Mouse (Mus musculus) layer of hippocampus, postnatal 36 days (tissue): ENCODE results near the gene Crtap. TPM values are rescaled to one million over a fixed set of nuclear protein-coding genes. Genes with fewer than 3 reads are reported as not detected.

Experiments used
- total RNA-seq, 2 experiments: library from RNA; stranded (reverse); gene quantifications; 2 replicates each; pipeline ENCODE4 v1.2.3; 2021

The Crtap gene
- total RNA-seq, 2 experiments from 2014 or later, result 6.9 to 7.0 TPM

Other genes starting within 250 kb of the Crtap start
- not detected for gene Bcl2a1c, start 60.5 kb downstream of the Crtap start, total RNA-seq
- 10 to 100 TPM; 20.6 to 21.9 TPM for gene Glb1, start 10.4 kb upstream of the Crtap start, total RNA-seq
- 10 to 100 TPM in 1 of 2 experiments, 1 to 10 TPM in 1; 10.0 to 10.6 TPM for gene Tmppe, start 10.4 kb upstream of the Crtap start, total RNA-seq
- gene Ccr4, start 114.2 kb upstream of the Crtap start, total RNA-seq, result not detected
- gene C130032M10Rik, start 125.0 kb upstream of the Crtap start, total RNA-seq, result not detected
- gene Trim71, start 173.7 kb upstream of the Crtap start, total RNA-seq, result 1 to 10 TPM; 1.1 to 1.5 TPM
- 10 to 100 TPM; 56.1 to 57.3 TPM for gene Cnot10, start 249.5 kb upstream of the Crtap start, total RNA-seq